Mouse (Mus musculus): ENCODE measurements around the gene Lrrc4b. TPM values are rescaled to one million over a fixed set of nuclear protein-coding genes. Genes with fewer than 3 reads are reported as not detected.

Lrrc4b gene
- total RNA-seq, 4 experiments from 2014 or later = 33.5 to 37.9 (median 36.4) TPM

DNA sequence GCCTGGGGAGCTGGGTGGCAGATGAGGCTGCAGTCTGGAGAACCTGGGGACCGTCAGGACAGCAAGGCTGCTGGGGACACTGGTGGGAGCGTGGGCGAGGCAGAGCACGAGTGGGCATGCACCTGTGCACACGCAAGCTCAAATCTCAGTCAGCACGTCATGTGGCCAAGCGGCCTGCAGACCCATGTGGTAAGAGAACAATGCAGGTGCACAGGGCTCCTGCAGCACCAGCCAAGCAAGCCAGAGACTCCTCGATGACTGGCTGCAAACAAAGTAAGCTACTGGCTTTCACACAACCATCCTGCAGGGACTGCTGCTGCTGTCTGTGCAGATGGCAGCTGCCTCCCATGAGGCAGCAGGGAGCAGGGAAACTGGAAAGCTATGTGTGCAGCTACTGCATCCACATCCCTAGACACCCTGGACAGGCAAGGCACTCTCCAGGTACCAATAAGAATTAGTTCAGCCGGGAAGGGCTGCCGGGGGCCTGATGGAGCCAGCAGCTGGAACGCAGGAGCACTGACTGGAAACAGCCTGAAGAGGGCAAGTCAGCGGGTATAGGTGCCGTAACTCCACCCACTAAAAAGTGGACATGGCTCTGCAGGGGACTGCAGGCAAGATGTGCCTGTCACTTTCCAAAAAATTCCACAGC lies 58.2 kb downstream of the Lrrc4b start:
- DNase-seq (ENCODE audit: low spot score) = no peak

GRCm38 (mm10) chr7:44487936-44488335 lies 59.1 kb downstream of the Lrrc4b start:
- DNase-seq (ENCODE audit: low spot score) = no peak

DNA sequence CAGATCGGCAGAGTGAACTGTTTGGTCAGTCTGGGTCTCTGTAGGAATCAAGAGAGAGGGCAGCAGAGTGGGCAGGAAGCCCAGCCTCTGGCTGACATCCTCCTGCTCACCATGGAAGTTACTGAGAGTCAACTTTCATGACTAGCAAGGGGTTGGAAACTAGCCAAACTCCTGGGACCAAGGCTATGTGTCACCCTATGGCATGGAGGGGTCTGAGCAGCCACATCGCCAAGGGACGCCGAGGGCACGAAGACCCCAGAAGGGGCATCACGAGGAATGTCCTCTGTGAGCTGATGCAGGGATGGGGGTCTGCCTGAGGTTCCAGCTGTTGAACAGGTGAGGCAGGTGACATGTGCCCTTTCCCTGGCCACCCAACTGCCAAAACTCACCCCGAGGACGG lies 59.7 kb downstream of the Lrrc4b start:
- DNase-seq (ENCODE audit: low spot score) = no peak

- DNase-seq (ENCODE audit: low spot score) = no peak
Observed at GRCm38 (mm10) chr7:44490281-44490680, 61.5 kb downstream of the Lrrc4b start.

DNA sequence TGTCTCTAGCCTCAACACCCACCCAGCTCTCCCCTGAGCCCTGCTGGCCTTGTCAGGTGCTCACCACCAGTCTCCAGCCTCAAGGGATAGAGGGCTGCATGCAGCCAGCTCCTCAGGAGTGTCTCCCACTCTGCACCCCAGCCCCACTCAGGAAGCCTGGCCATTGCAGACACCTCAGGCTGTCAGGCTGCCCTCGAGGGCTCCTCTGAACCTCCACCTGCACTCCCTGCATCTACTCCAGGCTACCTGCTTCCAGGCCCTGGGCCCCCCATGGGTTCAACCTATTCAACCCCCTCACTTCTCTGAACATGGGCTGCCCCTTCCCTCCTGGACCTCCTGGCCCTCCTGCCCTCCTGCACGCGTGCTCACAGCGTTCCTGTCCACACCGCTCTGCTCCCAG lies 62.6 kb downstream of the Lrrc4b start:
- DNase-seq (ENCODE audit: low spot score) = no peak

- no peak for DNase-seq (ENCODE audit: low spot score)
Observed at GRCm38 (mm10) chr7:44492166-44492826, 63.5 kb downstream of the Lrrc4b start.

DNA sequence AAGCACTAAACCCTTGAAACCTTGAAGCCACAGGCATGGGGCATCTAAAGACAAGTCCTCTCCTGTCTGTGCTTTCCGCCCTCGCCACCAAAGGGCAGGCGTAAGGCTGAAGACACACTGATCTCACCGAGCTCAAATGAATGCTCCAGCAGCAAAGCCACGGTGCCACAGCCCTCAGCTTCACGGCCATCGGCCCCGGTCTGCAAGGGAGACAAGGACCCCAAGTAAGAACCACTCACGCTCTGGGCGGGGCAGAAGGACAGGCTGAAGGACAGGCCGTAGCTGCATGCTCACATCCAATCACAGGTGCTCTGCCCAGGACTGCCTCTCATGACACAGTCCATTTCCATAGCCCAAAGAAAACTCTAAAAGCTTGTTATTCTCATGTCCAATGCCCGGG lies 65.9 kb downstream of the Lrrc4b start:
- DNase-seq (ENCODE audit: low spot score) = no peak

DNA sequence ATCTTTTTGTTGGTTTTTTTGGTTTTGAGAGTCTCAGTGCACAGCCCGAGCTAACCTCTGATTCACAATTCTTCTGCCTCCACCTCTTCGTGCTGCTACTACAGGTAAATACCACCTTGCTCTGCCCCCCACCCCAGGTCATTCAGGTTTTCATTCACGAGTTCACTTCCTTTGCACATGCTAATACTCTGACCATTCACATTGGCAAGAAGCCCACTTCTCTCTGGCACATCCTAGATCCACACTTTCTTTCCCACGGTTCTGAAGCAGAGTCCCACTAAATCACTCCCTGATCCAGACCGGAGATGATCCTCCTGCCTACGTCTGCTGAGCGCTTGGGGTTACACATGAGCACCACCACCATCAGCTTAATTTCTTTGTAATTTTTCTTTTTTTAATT lies 66.3 kb downstream of the Lrrc4b start:
- DNase-seq (ENCODE audit: low spot score) = no peak

DNA sequence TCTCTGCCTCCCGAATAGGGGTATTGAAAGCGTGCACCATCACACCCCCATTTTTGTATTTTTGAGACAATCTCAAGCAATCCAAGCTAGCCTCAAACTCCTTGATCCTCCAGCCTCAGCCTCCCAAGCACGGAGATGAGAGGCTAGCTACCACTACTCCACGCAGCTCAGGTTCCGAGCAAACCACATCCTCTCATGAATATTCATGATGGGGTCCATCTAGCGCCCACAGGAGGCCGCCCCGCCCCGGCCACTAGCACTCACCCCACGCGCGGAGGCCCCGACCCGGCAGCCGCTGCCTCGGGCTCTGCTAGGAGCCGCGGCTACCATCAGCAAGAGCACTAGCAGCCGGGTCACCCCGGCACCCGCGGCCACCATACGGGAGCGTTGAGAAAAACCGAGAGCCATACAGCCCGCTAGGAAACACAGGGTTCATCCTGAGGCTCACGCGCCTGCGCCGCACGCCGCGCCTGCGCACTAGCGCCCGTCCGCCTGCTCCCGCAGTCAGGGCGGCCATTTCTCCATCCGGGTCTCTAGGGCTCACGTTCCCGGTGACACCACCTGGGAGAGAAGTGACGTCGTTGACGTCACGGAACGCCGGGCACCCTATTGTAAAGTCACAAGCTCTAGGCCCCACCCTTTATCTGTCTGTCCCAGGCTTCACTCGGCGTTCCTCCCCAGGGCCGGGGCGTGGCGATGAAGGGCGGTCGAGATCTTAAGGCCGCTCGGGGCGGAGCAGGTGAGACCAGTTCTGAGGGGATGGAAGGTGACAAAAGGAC lies 67.4 kb downstream of the Lrrc4b start, which contains the start of the genes Emc10 and Fam71e1:
Gene Emc10 (minus strand): TSS at position 538 of the 779 bp plus-strand sequence.
Gene Fam71e1 (plus strand): TSS at position 590 of the 779 bp plus-strand sequence.
- peak; percentile 95 for DNase-seq (ENCODE audit: low spot score)

DNA sequence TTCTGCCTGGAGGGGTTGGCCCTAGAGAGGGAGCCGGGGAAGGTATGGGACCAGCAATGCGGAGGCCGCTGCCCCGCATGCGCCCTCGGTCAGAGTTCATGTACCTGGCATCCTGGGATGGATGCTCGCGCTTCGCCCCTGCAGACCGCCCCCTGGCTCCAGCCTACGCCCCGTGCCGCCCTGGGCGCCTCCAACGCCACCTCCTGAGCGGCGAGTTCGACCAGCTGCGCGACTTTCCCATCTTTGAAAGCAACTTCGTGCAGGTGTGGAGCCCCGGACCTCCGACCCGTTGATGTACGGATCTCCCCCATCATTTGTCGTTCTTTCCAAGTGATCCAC lies 67.9 kb downstream of the Lrrc4b start:
- no peak for DNase-seq (ENCODE audit: low spot score)

- DNase-seq (ENCODE audit: low spot score) = no peak
Observed at GRCm38 (mm10) chr7:44497361-44498055, 68.7 kb downstream of the Lrrc4b start.

DNA sequence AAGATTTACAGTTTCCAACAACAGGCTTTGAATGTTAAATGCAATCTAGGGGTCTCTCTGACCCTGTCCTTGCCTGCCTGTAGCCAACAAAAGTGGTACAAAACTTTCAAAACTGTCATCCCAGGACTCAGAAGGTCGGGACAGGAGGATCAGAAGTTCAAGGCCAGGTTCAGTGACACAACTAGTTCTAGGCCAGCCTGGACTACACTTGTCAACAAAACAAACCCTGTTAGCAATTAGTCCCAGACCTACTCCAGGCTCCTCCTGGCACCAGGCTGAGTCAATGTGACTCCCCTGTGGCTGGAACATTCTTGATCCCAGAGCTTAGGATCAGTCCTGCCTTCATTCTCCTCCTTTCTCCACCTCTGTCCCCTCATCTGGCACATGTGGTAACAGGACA lies 70.1 kb downstream of the Lrrc4b start:
- no peak for DNase-seq (ENCODE audit: low spot score)

DNA sequence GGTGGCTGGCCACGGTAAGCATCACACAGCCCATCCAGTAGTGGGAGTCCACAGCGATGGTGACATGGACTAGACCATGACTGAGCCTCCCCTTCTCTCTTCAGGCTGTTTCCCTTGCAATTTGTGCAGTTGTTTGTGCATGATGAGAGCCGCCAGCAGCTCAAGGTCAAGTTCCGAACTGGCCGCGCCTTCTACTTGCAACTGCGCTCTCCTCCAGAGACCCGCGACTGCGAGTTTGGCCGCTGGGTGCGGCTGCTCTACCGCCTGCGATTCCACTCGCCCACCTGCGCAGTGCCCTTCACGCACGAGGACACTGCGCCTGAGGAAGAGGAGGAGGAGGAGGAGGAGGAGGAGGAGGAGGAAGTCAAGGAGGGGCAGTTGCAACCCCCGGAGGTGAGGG lies 71.2 kb downstream of the Lrrc4b start:
- no peak for DNase-seq (ENCODE audit: low spot score)

DNA sequence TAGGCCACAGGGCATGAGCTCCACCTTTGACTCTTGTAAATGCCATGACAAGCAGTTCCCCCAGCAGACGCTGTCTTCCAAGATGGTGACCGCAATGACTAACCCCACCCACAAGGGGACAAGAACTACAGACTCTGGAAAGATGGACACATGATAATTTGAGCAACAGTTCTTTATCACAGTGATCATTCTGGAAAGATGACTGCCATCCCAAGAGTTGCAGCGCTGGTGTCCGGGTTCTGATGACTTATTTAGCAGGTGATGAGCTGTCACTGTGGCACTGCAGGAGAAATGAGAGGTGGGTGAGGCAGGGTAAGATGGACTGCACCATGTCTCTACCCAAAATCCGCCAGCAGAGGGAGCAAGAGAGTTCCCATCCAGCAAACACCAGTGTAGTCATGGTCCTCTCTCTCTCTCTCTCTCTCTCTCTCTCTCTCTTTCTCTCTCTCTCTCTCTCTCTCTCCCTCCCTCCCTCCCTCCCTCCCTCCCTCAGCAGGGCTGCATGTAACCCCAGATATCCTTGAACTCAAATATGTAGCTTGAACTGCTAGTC lies 72.8 kb downstream of the Lrrc4b start:
- DNase-seq (ENCODE audit: low spot score) = peak; percentile 54

- DNase-seq (ENCODE audit: low spot score) = no peak
Observed at GRCm38 (mm10) chr7:44507491-44507890, 78.7 kb downstream of the Lrrc4b start.

Small RNA genes within 50 kb of the gene (microRNA-seq; reads per million reads assigned to microRNA genes)
- gene Mir7052 = 5.9 reads per million, percentile 14 among the genes with 10 or more reads in this experiment

Other genes starting within 250 kb of the Lrrc4b start
- not detected for gene Klk1b24, start 240.8 kb upstream of the Lrrc4b start, total RNA-seq (2022)
- gene Klk1b3, start 230.8 kb upstream of the Lrrc4b start, total RNA-seq (2022) = not detected
- gene Klk1b4, start 221.6 kb upstream of the Lrrc4b start, total RNA-seq (2022) = not detected
- gene Klk1b5, start 213.1 kb upstream of the Lrrc4b start, total RNA-seq (2022) = not detected
- under 1 TPM in 2 of 4 experiments, not detected in 2; 0.47 to 0.57 TPM for gene Klk1, start 203.7 kb upstream of the Lrrc4b start, total RNA-seq (2022)
- gene Gm36864, start 192.8 kb upstream of the Lrrc4b start, total RNA-seq (2022) = not detected
- gene 1700028J19Rik, start 182.3 kb upstream of the Lrrc4b start, total RNA-seq (2022) = under 1 TPM; 0.31 to 0.98 (median 0.74) TPM
- gene 2410002F23Rik, start 182.3 kb upstream of the Lrrc4b start, total RNA-seq (2022) = 10 to 100 TPM in 3 of 4 experiments, 1 to 10 TPM in 1; 8.9 to 18.2 (median 13.7) TPM
- not detected for gene Acp4, start 171.6 kb upstream of the Lrrc4b start, total RNA-seq (2022)
- gene Gm15517, start 167.6 kb upstream of the Lrrc4b start, total RNA-seq (2022) = not detected
- gene Clec11a, start 122.1 kb upstream of the Lrrc4b start, total RNA-seq (2022) = 1 to 10 TPM in 1 of 4 experiments, under 1 TPM in 3; 0.41 to 1.2 (median 0.67) TPM
- 1 to 10 TPM; 1.8 to 4.7 (median 3.3) TPM for gene Shank1, start 118.8 kb upstream of the Lrrc4b start, total RNA-seq (2022)
- 1 to 10 TPM; 2.4 to 3.7 (median 3.1) TPM for gene Syt3, start 44.9 kb upstream of the Lrrc4b start, total RNA-seq (2022)
- gene 1700008O03Rik, start 43.2 kb upstream of the Lrrc4b start, total RNA-seq (2022) = under 1 TPM in 1 of 4 experiments, not detected in 3; 0.46 TPM
- 1 to 10 TPM in 1 of 4 experiments, under 1 TPM in 1, not detected in 2; 0.79 to 1.5 TPM for gene Aspdh, start 36.4 kb downstream of the Lrrc4b start, total RNA-seq (2022)
- 100 to 1,000 TPM; 109 to 130 (median 125) TPM for gene Josd2, start 39.0 kb downstream of the Lrrc4b start, total RNA-seq (2022)
- gene Emc10, start 67.5 kb downstream of the Lrrc4b start, total RNA-seq (2022) = 10 to 100 TPM; 73.8 to 84.8 (median 83.7) TPM
- gene Fam71e1, start 67.6 kb downstream of the Lrrc4b start, total RNA-seq (2022) = 1 to 10 TPM; 2.5 to 6.7 (median 3.3) TPM
- 10 to 100 TPM; 14.6 to 21.4 (median 17.7) TPM for gene Mybpc2, start 95.6 kb downstream of the Lrrc4b start, total RNA-seq (2022)
- gene Spib, start 103.1 kb downstream of the Lrrc4b start, total RNA-seq (2022) = 1 to 10 TPM in 1 of 4 experiments, under 1 TPM in 3; 0.13 to 1.3 (median 0.27) TPM
- 10 to 100 TPM; 13.4 to 15.9 (median 14.9) TPM for gene Pold1, start 119.8 kb downstream of the Lrrc4b start, total RNA-seq (2022)
- gene Nr1h2, start 124.9 kb downstream of the Lrrc4b start, total RNA-seq (2022) = 10 to 100 TPM; 42.6 to 56.6 (median 45.5) TPM
- gene Napsa, start 143.4 kb downstream of the Lrrc4b start, total RNA-seq (2022) = 1 to 10 TPM in 1 of 4 experiments, under 1 TPM in 3; 0.28 to 1.9 (median 0.37) TPM
- 1 to 10 TPM; 2.7 to 4.0 (median 2.7) TPM for gene Kcnc3, start 161.6 kb downstream of the Lrrc4b start, total RNA-seq (2022)
- gene Myh14, start 241.8 kb downstream of the Lrrc4b start, total RNA-seq (2022) = 100 to 1,000 TPM in 1 of 4 experiments, 10 to 100 TPM in 3; 88.0 to 111 (median 88.2) TPM